Mouse (Mus musculus): ENCODE results near the gene Pcx.
"Not testable (repeated sequence)": the region's sequence is repeated elsewhere in the genome, so short reads cannot be mapped to it uniquely, and the experiment has no call there.

The Pcx gene

GRCm38 (mm10) chr19:4586783-4587182, 76.5 kb downstream of the Pcx start:
- not testable (repeated sequence) for DNase-seq (ENCODE audit: low read depth, low spot score)

GRCm38 (mm10) chr19:4587426-4587825, 77.2 kb downstream of the Pcx start:
- no peak for DNase-seq (ENCODE audit: low read depth, low spot score)

GRCm38 (mm10) chr19:4588430-4588829, 78.2 kb downstream of the Pcx start:
- no peak for DNase-seq (ENCODE audit: low read depth, low spot score)

GRCm38 (mm10) chr19:4589081-4589480, 78.8 kb downstream of the Pcx start:
- DNase-seq (ENCODE audit: low read depth, low spot score) = no peak

GRCm38 (mm10) chr19:4590025-4590424, 79.8 kb downstream of the Pcx start:
- no peak for DNase-seq (ENCODE audit: low read depth, low spot score)

GRCm38 (mm10) chr19:4593792-4594522, 83.7 kb downstream of the Pcx start:
- DNase-seq (ENCODE audit: low read depth, low spot score) = no peak

GRCm38 (mm10) chr19:4596071-4596470, 85.8 kb downstream of the Pcx start:
- no peak for DNase-seq (ENCODE audit: low read depth, low spot score)

GRCm38 (mm10) chr19:4602459-4602858, 92.2 kb downstream of the Pcx start:
- DNase-seq (ENCODE audit: low read depth, low spot score) = no peak

- no peak for DNase-seq (ENCODE audit: low read depth, low spot score)
Observed at GRCm38 (mm10) chr19:4603801-4604723, 93.8 kb downstream of the Pcx start.

- DNase-seq (ENCODE audit: low read depth, low spot score) = no peak
Observed at GRCm38 (mm10) chr19:4605654-4606053, 95.4 kb downstream of the Pcx start.

GRCm38 (mm10) chr19:4607406-4607805, 97.1 kb downstream of the Pcx start:
- no peak for DNase-seq (ENCODE audit: low read depth, low spot score)

- DNase-seq (ENCODE audit: low read depth, low spot score) = no peak
Observed at GRCm38 (mm10) chr19:4608511-4608910, 98.2 kb downstream of the Pcx start.

GRCm38 (mm10) chr19:4610109-4610508, 99.8 kb downstream of the Pcx start:
- DNase-seq (ENCODE audit: low read depth, low spot score) = no peak

- no peak for DNase-seq (ENCODE audit: low read depth, low spot score)
Observed at GRCm38 (mm10) chr19:4612181-4612961, 102.1 kb downstream of the Pcx start.

- no peak for DNase-seq (ENCODE audit: low read depth, low spot score)
Observed at GRCm38 (mm10) chr19:4613464-4614304, 103.4 kb downstream of the Pcx start.

- no peak for DNase-seq (ENCODE audit: low read depth, low spot score)
Observed at GRCm38 (mm10) chr19:4614305-4615150, 104.3 kb downstream of the Pcx start.

GRCm38 (mm10) chr19:4615151-4616093, 105.2 kb downstream of the Pcx start, which contains the start of gene Lrfn4:
Gene Lrfn4, minus strand, starts transcription at chr19:4615667.
- no peak for DNase-seq (ENCODE audit: low read depth, low spot score)

GRCm38 (mm10) chr19:4616546-4616945, 106.3 kb downstream of the Pcx start:
- no peak for DNase-seq (ENCODE audit: low read depth, low spot score)

GRCm38 (mm10) chr19:4618183-4618582, 107.9 kb downstream of the Pcx start:
- no peak for DNase-seq (ENCODE audit: low read depth, low spot score)
